Comparison of ENCODE assay signal across 19 mouse cellular contexts in genomic region chr6:129393732-129394131, GRCm38 (mm10). TPM values are rescaled to one million over a fixed set of nuclear protein-coding genes. Genes with fewer than 3 reads are reported as not detected.
DNase-seq lines count a peak whose midpoint lies in the region; ATAC-seq and TF ChIP-seq lines count a peak whose summit lies in the region.
"Had no signal": no experiment of that assay in that cellular context is flagged by ENCODE, and none has a peak within 500 bp of the region (broad histone marks: within the 10 kb centered on the region; RNA-seq: fewer than 3 reads in every experiment).

No protein-coding gene starts in this region.

- H3K36me3 ChIP-seq in hindbrain, embryonic 13.5 days = no peaks in the 10 kb centered on the region
- no peaks in the 10 kb centered on the region for H3K36me3 ChIP-seq in hindbrain, embryonic 11.5 days (ENCODE audit: control insufficient read depth, insufficient read depth, low read length)
- no peaks in the 10 kb centered on the region for H3K36me3 ChIP-seq in lung, embryonic 14.5 days (ENCODE audit: insufficient read depth)
- no peaks in the 10 kb centered on the region for H3K36me3 ChIP-seq in forebrain, embryonic 16.5 days (ENCODE audit: control insufficient read depth, insufficient read depth)
- H3K36me3 ChIP-seq in midbrain, embryonic 15.5 days (replicated peaks) = no peaks in the 10 kb centered on the region
- H3K36me3 ChIP-seq: heart, embryonic 10.5 days; limb, embryonic 15.5 days had no signal

- 79% methylated on average over 6 of the region's 6 CpGs for WGBS in hindbrain, embryonic 13.5 days
- 76% methylated on average over 6 of the region's 6 CpGs for WGBS in hindbrain, embryonic 11.5 days
- WGBS in lung, embryonic 14.5 days = 56% methylated on average over 6 of the region's 6 CpGs
- WGBS in forebrain, embryonic 16.5 days = 74% methylated on average over 6 of the region's 6 CpGs
- 84% methylated on average over 6 of the region's 6 CpGs for WGBS in midbrain, embryonic 15.5 days

- DNase-seq in hindbrain, embryonic 11.5 days (ENCODE audit: low spot score) = no peak
- peak; percentile 15 for DNase-seq in lung, embryonic 14.5 days
- DNase-seq in lung, postnatal 36 days = no peak
- DNase-seq in Muller cell, postnatal 12 days (ENCODE audit: inconsistent ontology term) = no peak
- no peak for DNase-seq in layer of hippocampus, postnatal 25 days (ENCODE audit: extremely low spot score in 1 of 2, low spot score in 1 of 2)
- DNase-seq: cerebellum, adult 8-10 months; layer of hippocampus, postnatal 36 days; thymus, postnatal 4 days had no signal

- H3K4me1 ChIP-seq in hindbrain, embryonic 13.5 days (replicated peaks) = no peaks in the 10 kb centered on the region
- H3K4me1 ChIP-seq in hindbrain, embryonic 11.5 days (replicated peaks; ENCODE audit: control insufficient read depth, insufficient read depth, low read length) = no peaks in the 10 kb centered on the region
- H3K4me1 ChIP-seq in lung, embryonic 14.5 days (ENCODE audit: insufficient read depth) = no peaks in the 10 kb centered on the region
- no peaks in the 10 kb centered on the region for H3K4me1 ChIP-seq in forebrain, embryonic 16.5 days (replicated peaks; ENCODE audit: control insufficient read depth, insufficient read depth, low read length)
- H3K4me1 ChIP-seq in midbrain, embryonic 15.5 days = no peaks in the 10 kb centered on the region
- H3K4me1 ChIP-seq: heart, embryonic 10.5 days; limb, embryonic 15.5 days had no signal

- H3K4me3 ChIP-seq in hindbrain, embryonic 13.5 days = no peak overlapping the region
- H3K4me3 ChIP-seq in hindbrain, embryonic 11.5 days (ENCODE audit: low read depth, low read length) = no peak overlapping the region
- H3K4me3 ChIP-seq in lung, embryonic 14.5 days (ENCODE audit: low read depth, low read length) = no peak overlapping the region
- H3K4me3 ChIP-seq in forebrain, embryonic 16.5 days (replicated peaks; ENCODE audit: low read length) = no peak overlapping the region
- H3K4me3 ChIP-seq in midbrain, embryonic 15.5 days = no peak overlapping the region
- H3K4me3 ChIP-seq: heart, embryonic 10.5 days; limb, embryonic 15.5 days had no signal

- no peak overlapping the region for H3K4me2 ChIP-seq in hindbrain, embryonic 13.5 days
- H3K4me2 ChIP-seq in hindbrain, embryonic 11.5 days (replicated peaks; ENCODE audit: low read depth, low read length) = no peak overlapping the region
- H3K4me2 ChIP-seq in lung, embryonic 14.5 days = no peak overlapping the region
- H3K4me2 ChIP-seq in forebrain, embryonic 16.5 days (ENCODE audit: low read length) = no peak overlapping the region
- H3K4me2 ChIP-seq in midbrain, embryonic 15.5 days = no peak overlapping the region
- H3K4me2 ChIP-seq: limb, embryonic 15.5 days had no signal

- no peak overlapping the region for H3K27ac ChIP-seq in hindbrain, embryonic 13.5 days
- H3K27ac ChIP-seq in hindbrain, embryonic 11.5 days (ENCODE audit: low read depth, low read length) = no peak overlapping the region
- H3K27ac ChIP-seq in lung, embryonic 14.5 days (ENCODE audit: low read depth) = no peak overlapping the region
- no peak overlapping the region for H3K27ac ChIP-seq in forebrain, embryonic 16.5 days (ENCODE audit: low read length)
- no peak overlapping the region for H3K27ac ChIP-seq in midbrain, embryonic 15.5 days
- H3K27ac ChIP-seq: heart, embryonic 10.5 days; limb, embryonic 15.5 days had no signal

- H3K9me3 ChIP-seq in hindbrain, embryonic 13.5 days = no peaks in the 10 kb centered on the region
- no peaks in the 10 kb centered on the region for H3K9me3 ChIP-seq in hindbrain, embryonic 11.5 days (ENCODE audit: control insufficient read depth, low read length)
- no peaks in the 10 kb centered on the region for H3K9me3 ChIP-seq in lung, embryonic 14.5 days (ENCODE audit: low read depth, low read length)
- H3K9me3 ChIP-seq in forebrain, embryonic 16.5 days (ENCODE audit: control insufficient read depth, low read length) = no peaks in the 10 kb centered on the region
- no peaks in the 10 kb centered on the region for H3K9me3 ChIP-seq in midbrain, embryonic 15.5 days
- H3K9me3 ChIP-seq: heart, embryonic 10.5 days; limb, embryonic 15.5 days had no signal

- no peaks in the 10 kb centered on the region for H3K27me3 ChIP-seq in hindbrain, embryonic 13.5 days
- H3K27me3 ChIP-seq in hindbrain, embryonic 11.5 days (ENCODE audit: control insufficient read depth, insufficient read depth, low read length) = no peaks in the 10 kb centered on the region
- H3K27me3 ChIP-seq in lung, embryonic 14.5 days (ENCODE audit: insufficient read depth, low read length) = no peaks in the 10 kb centered on the region
- H3K27me3 ChIP-seq in forebrain, embryonic 16.5 days (replicated peaks; ENCODE audit: control insufficient read depth, insufficient read depth, low read length) = no peaks in the 10 kb centered on the region
- no peaks in the 10 kb centered on the region for H3K27me3 ChIP-seq in midbrain, embryonic 15.5 days (replicated peaks)
- H3K27me3 ChIP-seq: limb, embryonic 15.5 days had no signal

- TF ChIP-seq CTCF in lung, embryonic 14.5 days (IDR thresholded peaks at IDR 0.05; ENCODE audit: low read depth) = no peak

- ATAC-seq in hindbrain, embryonic 13.5 days (ENCODE audit: low FRiP score) = 0 out of 2 replicates have a peak, but pooled peaks have one; percentile 65
- ATAC-seq in hindbrain, embryonic 11.5 days (ENCODE audit: low FRiP score) = no peak
- ATAC-seq in lung, embryonic 14.5 days (ENCODE audit: insufficient read depth) = peak; percentile 68; the same call in 1 of the 2 replicates
- peak; percentile 58; the same call in 1 of the 2 replicates for ATAC-seq in forebrain, embryonic 16.5 days
- peak; percentile 87 for ATAC-seq in midbrain, embryonic 15.5 days (replicated peaks)

- no peak overlapping the region for H3K9ac ChIP-seq in hindbrain, embryonic 13.5 days
- H3K9ac ChIP-seq in hindbrain, embryonic 11.5 days (ENCODE audit: low read depth, low read length) = no peak overlapping the region
- H3K9ac ChIP-seq in lung, embryonic 14.5 days = no peak overlapping the region
- no peak overlapping the region for H3K9ac ChIP-seq in forebrain, embryonic 16.5 days (replicated peaks; ENCODE audit: low read depth, low read length)
- H3K9ac ChIP-seq in midbrain, embryonic 15.5 days = no peak overlapping the region
- H3K9ac ChIP-seq: limb, embryonic 15.5 days had no signal

RNA-seq across cellular contexts. Expression of gene Clec1b, which starts 3.4 kb away (rescaled TPM):
- polyA plus RNA-seq in hindbrain, embryonic 13.5 days (2015; fragmentation: Nextera tagmentation; extraction: Ambion mirVana) = 3.2 and 4.8 TPM in 2 replicates
- polyA plus RNA-seq in hindbrain, embryonic 11.5 days (2014; fragmentation: Nextera tagmentation; extraction: Ambion mirVana) = 12.5 and 12.9 TPM in 2 replicates
- polyA plus RNA-seq in lung, embryonic 14.5 days (2014; fragmentation: Nextera tagmentation; extraction: Ambion mirVana) = 3.7 and 5.0 TPM in 2 replicates
- 0.86 and 1.2 TPM in 2 replicates for polyA plus RNA-seq in forebrain, embryonic 16.5 days (2015; fragmentation: Nextera tagmentation; extraction: Ambion mirVana)
- 0.97 and 1.6 TPM in 2 replicates for polyA plus RNA-seq in midbrain, embryonic 15.5 days (2015; fragmentation: Nextera tagmentation; extraction: Ambion mirVana)
- not detected for total RNA-seq in layer of hippocampus, postnatal 25 days (2021)
- total RNA-seq: gastrocnemius, adult 18-20 months; layer of hippocampus, postnatal 36 days had no signal
- polyA plus RNA-seq: C2C12 had no signal

RNA-seq across cellular contexts. Expression of gene Clec12b, which starts 8.1 kb away (rescaled TPM):
- 0.21 and 0.41 TPM in 2 replicates for polyA plus RNA-seq in hindbrain, embryonic 13.5 days (2015; fragmentation: Nextera tagmentation; extraction: Ambion mirVana)
- polyA plus RNA-seq in hindbrain, embryonic 11.5 days (2014; fragmentation: Nextera tagmentation; extraction: Ambion mirVana) = not detected in 2 replicates
- 0.12 and 0.20 TPM in 2 replicates for polyA plus RNA-seq in lung, embryonic 14.5 days (2014; fragmentation: Nextera tagmentation; extraction: Ambion mirVana)
- not detected in 2 replicates for polyA plus RNA-seq in forebrain, embryonic 16.5 days (2015; fragmentation: Nextera tagmentation; extraction: Ambion mirVana)
- polyA plus RNA-seq in midbrain, embryonic 15.5 days (2015; fragmentation: Nextera tagmentation; extraction: Ambion mirVana) = 0.14 and 0.37 TPM in 2 replicates
- total RNA-seq in layer of hippocampus, postnatal 25 days (2021) = not detected
- total RNA-seq: gastrocnemius, adult 18-20 months; heart, postnatal 10 days; layer of hippocampus, postnatal 36 days; left cerebral cortex, postnatal 14 days had no signal
- polyA plus RNA-seq: C2C12; limb, embryonic 15.5 days; liver, embryonic 16.5 days had no signal

RNA-seq across cellular contexts. Expression of gene Clec9a, which starts 14.9 kb away (rescaled TPM):
- 0.13 and 0.16 TPM in 2 replicates for polyA plus RNA-seq in hindbrain, embryonic 13.5 days (2015; fragmentation: Nextera tagmentation; extraction: Ambion mirVana)
- polyA plus RNA-seq in hindbrain, embryonic 11.5 days (2014; fragmentation: Nextera tagmentation; extraction: Ambion mirVana) = 0.33 and 0.46 TPM in 2 replicates
- 0.87 and 1.1 TPM in 2 replicates for polyA plus RNA-seq in lung, embryonic 14.5 days (2014; fragmentation: Nextera tagmentation; extraction: Ambion mirVana)
- polyA plus RNA-seq in forebrain, embryonic 16.5 days (2015; fragmentation: Nextera tagmentation; extraction: Ambion mirVana) = 0.19 TPM in 1 of 2 replicates, not detected in the other
- 0.19 and 0.35 TPM in 2 replicates for polyA plus RNA-seq in midbrain, embryonic 15.5 days (2015; fragmentation: Nextera tagmentation; extraction: Ambion mirVana)
- not detected for total RNA-seq in layer of hippocampus, postnatal 25 days (2021)
- total RNA-seq: gastrocnemius, adult 18-20 months; gastrocnemius, postnatal 4 days; layer of hippocampus, postnatal 36 days; left cerebral cortex, postnatal 14 days had no signal
- polyA plus RNA-seq: C2C12 had no signal

RNA-seq across cellular contexts. Expression of gene Clec12a, which starts 51.2 kb away (rescaled TPM):
- polyA plus RNA-seq in hindbrain, embryonic 13.5 days (2015; fragmentation: Nextera tagmentation; extraction: Ambion mirVana) = 0.14 and 0.18 TPM in 2 replicates
- polyA plus RNA-seq in hindbrain, embryonic 11.5 days (2014; fragmentation: Nextera tagmentation; extraction: Ambion mirVana) = 0.25 and 0.36 TPM in 2 replicates
- polyA plus RNA-seq in lung, embryonic 14.5 days (2014; fragmentation: Nextera tagmentation; extraction: Ambion mirVana) = 2.7 and 2.8 TPM in 2 replicates
- polyA plus RNA-seq in forebrain, embryonic 16.5 days (2015; fragmentation: Nextera tagmentation; extraction: Ambion mirVana) = 0.18 and 0.27 TPM in 2 replicates
- 0.17 and 0.38 TPM in 2 replicates for polyA plus RNA-seq in midbrain, embryonic 15.5 days (2015; fragmentation: Nextera tagmentation; extraction: Ambion mirVana)
- not detected for total RNA-seq in layer of hippocampus, postnatal 25 days (2021)
- polyA plus RNA-seq: C2C12 had no signal

RNA-seq across cellular contexts. Expression of gene Clec1a, which starts 58.1 kb away (rescaled TPM):
- polyA plus RNA-seq in hindbrain, embryonic 13.5 days (2015; fragmentation: Nextera tagmentation; extraction: Ambion mirVana) = 1.3 and 1.9 TPM in 2 replicates
- polyA plus RNA-seq in hindbrain, embryonic 11.5 days (2014; fragmentation: Nextera tagmentation; extraction: Ambion mirVana) = 1.3 and 1.4 TPM in 2 replicates
- polyA plus RNA-seq in lung, embryonic 14.5 days (2014; fragmentation: Nextera tagmentation; extraction: Ambion mirVana) = 13.7 and 15.2 TPM in 2 replicates
- polyA plus RNA-seq in forebrain, embryonic 16.5 days (2015; fragmentation: Nextera tagmentation; extraction: Ambion mirVana) = 0.80 and 0.84 TPM in 2 replicates
- polyA plus RNA-seq in midbrain, embryonic 15.5 days (2015; fragmentation: Nextera tagmentation; extraction: Ambion mirVana) = 1.6 TPM in 2 replicates
- 1 to 10 TPM; 3.1 to 3.5 TPM for total RNA-seq in layer of hippocampus, postnatal 25 days (2021)
